Mouse (Mus musculus): Measurements from ENCODE around the gene Rbpms2. TPM values are rescaled to one million over a fixed set of nuclear protein-coding genes. Genes with fewer than 3 reads are reported as not detected.

Rbpms2 gene
- polyA plus RNA-seq, 1 experiment from 2014 or later = 7.9 TPM

DNA sequence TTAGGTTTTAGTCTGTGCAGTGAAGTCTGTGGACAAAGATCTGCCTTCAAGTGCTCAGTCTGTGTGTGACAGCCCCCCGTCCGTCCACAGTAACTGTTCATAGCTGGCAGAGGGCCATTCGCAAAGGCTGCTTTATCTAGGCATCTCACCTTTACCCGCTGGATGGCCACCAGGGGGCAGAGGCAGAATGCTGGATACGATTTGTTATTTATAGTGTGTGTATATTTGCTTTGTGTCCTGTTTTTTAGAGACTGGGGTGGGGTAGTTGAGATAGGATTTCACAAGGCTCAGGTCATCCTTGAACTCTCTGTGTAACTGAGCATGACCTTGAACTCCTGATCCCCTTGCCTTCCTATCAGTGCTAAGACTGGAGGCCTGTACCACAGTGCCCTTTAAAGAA is 36.6 kb downstream of the Rbpms2 start:
- Histone ChIP-seq H3K27ac (no peak overlapping the region), H3K9me3 (no peaks in the 10 kb centered on the region), H3K9ac (no peak overlapping the region), H3K4me3 (no peak overlapping the region), H3K36me3 (no peaks in the 10 kb centered on the region), H3K27me3 (no peaks in the 10 kb centered on the region), H3K4me1 (0 out of 2 replicates have a peak, but pooled peaks cover 2% of the 10 kb centered on the region), H3K4me2 (no peak overlapping the region)
- WGBS = 11% methylated on average over 5 of the region's 5 CpGs
- no peak for ATAC-seq (ENCODE audit: insufficient number of reproducible peaks, low FRiP score, low TSS enrichment, low read depth)

GRCm38 (mm10) chr9:65667701-65668100 is 38.3 kb downstream of the Rbpms2 start, which contains the start of gene Oaz2:
Gene Oaz2 (plus strand): TSS chr9:65668001.
- no peak for ATAC-seq (ENCODE audit: insufficient number of reproducible peaks, low FRiP score, low TSS enrichment, low read depth)
- H3K4me1 ChIP-seq = peaks cover 6% of the 10 kb centered on the region; the same call in 1 of the 2 replicates
- H3K9ac ChIP-seq = no peak within 1 kb of the TSS
- no peaks in the 10 kb centered on the region for H3K27me3 ChIP-seq
- no peaks in the 10 kb centered on the region for H3K36me3 ChIP-seq
- H3K4me2 ChIP-seq = no peak within 1 kb of the TSS
- 89% methylated on average over 8 of the region's 8 CpGs for WGBS
- H3K27ac ChIP-seq = no peak within 1 kb of the TSS
- H3K4me3 ChIP-seq = no peak within 1 kb of the TSS
- no peaks in the 10 kb centered on the region for H3K9me3 ChIP-seq

GRCm38 (mm10) chr9:65671431-65671931 is 42.0 kb downstream of the Rbpms2 start:
- H3K27me3 ChIP-seq = no peaks in the 10 kb centered on the region
- H3K4me1 ChIP-seq = peaks cover 14% of the 10 kb centered on the region
- H3K27ac ChIP-seq = no peak overlapping the region
- no peak overlapping the region for H3K4me3 ChIP-seq
- WGBS = 54% methylated on average over 9 of the region's 9 CpGs
- no peaks in the 10 kb centered on the region for H3K9me3 ChIP-seq
- no peak overlapping the region for H3K4me2 ChIP-seq
- no peaks in the 10 kb centered on the region for H3K36me3 ChIP-seq
- no peak for ATAC-seq (ENCODE audit: insufficient number of reproducible peaks, low FRiP score, low TSS enrichment, low read depth)
- no peak overlapping the region for H3K9ac ChIP-seq

DNA sequence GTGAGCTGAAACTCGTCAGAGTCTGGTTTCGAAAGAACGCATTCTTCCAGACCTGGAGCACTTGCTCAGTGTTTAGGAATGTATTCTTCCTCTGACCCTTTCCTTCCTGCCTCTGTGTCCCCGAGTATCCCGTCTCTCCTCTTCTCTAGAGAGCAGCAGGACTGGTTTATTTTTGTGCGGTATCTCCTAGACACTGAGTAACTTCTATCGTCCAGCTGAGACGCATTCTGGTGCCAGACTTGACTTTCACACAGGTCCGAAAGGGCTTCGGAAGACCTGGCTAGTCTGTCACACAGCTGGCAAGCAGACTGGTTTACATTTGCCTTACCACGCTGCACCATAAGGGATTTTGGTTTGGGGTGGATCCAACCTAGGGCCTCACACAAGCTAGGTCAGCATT is 43.5 kb downstream of the Rbpms2 start:
- peak overlapping the region; percentile 39 for H3K27ac ChIP-seq
- H3K9me3 ChIP-seq = no peaks in the 10 kb centered on the region
- no peak overlapping the region for H3K4me3 ChIP-seq
- 54% methylated on average over 11 of the region's 11 CpGs for WGBS
- ATAC-seq (ENCODE audit: insufficient number of reproducible peaks, low FRiP score, low TSS enrichment, low read depth) = no peak
- no peaks in the 10 kb centered on the region for H3K36me3 ChIP-seq
- no peaks in the 10 kb centered on the region for H3K27me3 ChIP-seq
- peaks cover 25% of the 10 kb centered on the region for H3K4me1 ChIP-seq
- no peak overlapping the region for H3K4me2 ChIP-seq
- H3K9ac ChIP-seq = no peak overlapping the region

GRCm38 (mm10) chr9:65675461-65676357 is 46.3 kb downstream of the Rbpms2 start:
- no peaks in the 10 kb centered on the region for H3K36me3 ChIP-seq
- WGBS = 57% methylated on average over 8 of the region's 8 CpGs
- H3K9me3 ChIP-seq = no peaks in the 10 kb centered on the region
- H3K4me1 ChIP-seq = peaks cover 52% of the 10 kb centered on the region
- no peaks in the 10 kb centered on the region for H3K27me3 ChIP-seq
- peak overlapping the region; percentile 70 for H3K4me3 ChIP-seq
- no peak for ATAC-seq (ENCODE audit: insufficient number of reproducible peaks, low FRiP score, low TSS enrichment, low read depth)
- peak overlapping the region; percentile 72 for H3K4me2 ChIP-seq
- no peak overlapping the region for H3K9ac ChIP-seq
- peak overlapping the region; percentile 38 for H3K27ac ChIP-seq

DNA sequence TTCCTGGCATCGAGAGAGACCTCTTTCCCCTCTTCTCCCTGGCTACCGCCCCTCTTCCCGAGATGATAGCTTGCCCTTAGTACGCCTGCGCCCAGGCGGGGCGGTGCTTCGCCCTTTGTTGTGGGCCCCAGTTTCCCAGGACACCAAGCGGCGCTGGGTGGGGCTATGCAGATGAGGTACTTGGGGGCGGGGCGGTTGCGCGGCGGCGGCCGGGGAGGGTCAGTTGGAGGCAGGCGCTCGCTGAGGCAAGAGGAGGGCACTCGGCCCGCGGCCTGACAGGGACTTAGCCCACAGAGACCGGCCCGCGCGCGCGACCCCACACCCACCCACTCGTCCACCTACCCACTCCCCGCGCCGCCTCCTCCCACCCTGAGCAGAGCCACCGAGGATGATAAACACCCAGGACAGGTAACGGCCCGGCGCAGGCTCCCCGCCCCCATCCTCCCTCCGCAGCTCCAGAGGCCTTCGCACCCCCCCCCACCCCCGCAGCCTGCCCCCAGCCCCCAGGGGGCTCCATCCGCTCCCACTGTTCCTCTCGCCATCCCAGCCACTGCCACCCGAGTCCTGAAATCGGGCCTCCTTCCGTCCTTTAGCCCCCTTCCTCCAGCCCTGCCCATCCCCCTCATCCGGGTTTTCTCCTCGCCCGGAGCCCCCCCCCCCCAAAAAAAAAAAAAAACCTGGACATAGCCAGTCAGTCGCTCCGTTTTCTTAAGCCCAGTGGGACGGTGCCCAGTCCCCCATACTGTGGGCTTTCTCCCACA is 47.1 kb downstream of the Rbpms2 start:
- Histone ChIP-seq H3K36me3 (no peaks in the 10 kb centered on the region), H3K4me1 (peaks cover 57% of the 10 kb centered on the region), H3K9ac (peak overlapping the region; percentile 83), H3K27ac (peak overlapping the region; percentile 78), H3K9me3 (no peaks in the 10 kb centered on the region), H3K27me3 (no peaks in the 10 kb centered on the region), H3K4me2 (peak overlapping the region; percentile 72), H3K4me3 (peak overlapping the region; percentile 70)
- peak; percentile 92 for ATAC-seq (ENCODE audit: insufficient number of reproducible peaks, low FRiP score, low TSS enrichment, low read depth)
- WGBS = 0% methylated on average over 42 of the region's 51 CpGs

DNA sequence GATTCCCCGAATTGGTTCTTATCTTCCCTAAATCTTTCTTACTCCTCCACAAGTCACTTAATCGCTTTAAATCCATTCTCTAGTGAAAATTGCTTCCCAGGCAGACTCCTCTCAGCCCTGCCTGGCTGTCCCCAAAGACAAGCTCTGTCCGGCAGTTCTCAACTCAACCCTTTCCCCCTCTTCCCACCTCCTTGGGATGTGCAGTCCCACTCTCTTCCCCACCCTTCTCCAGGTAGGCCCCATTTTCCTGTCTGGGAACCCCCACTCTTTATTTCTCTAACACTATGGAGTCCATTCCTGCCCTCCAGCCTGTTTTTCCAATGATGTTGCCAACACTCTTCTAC is 47.6 kb downstream of the Rbpms2 start:
- Histone ChIP-seq H3K36me3 (no peaks in the 10 kb centered on the region), H3K27me3 (no peaks in the 10 kb centered on the region), H3K4me1 (peaks cover 57% of the 10 kb centered on the region), H3K4me2 (peak overlapping the region; percentile 72), H3K9me3 (no peaks in the 10 kb centered on the region), H3K9ac (peak overlapping the region; percentile 83), H3K4me3 (peak overlapping the region; percentile 70), H3K27ac (peak overlapping the region; percentile 78)
- 3% methylated on average over 3 of the region's 3 CpGs for WGBS
- ATAC-seq (ENCODE audit: insufficient number of reproducible peaks, low FRiP score, low TSS enrichment, low read depth) = no peak

- WGBS = 3% methylated on average over 5 of the region's 5 CpGs
- Histone ChIP-seq H3K27ac (peak overlapping the region; percentile 88), H3K9ac (no peak overlapping the region), H3K4me3 (peak overlapping the region; percentile 70), H3K4me1 (peaks cover 58% of the 10 kb centered on the region), H3K36me3 (no peaks in the 10 kb centered on the region), H3K27me3 (no peaks in the 10 kb centered on the region), H3K4me2 (peak overlapping the region; percentile 72), H3K9me3 (no peaks in the 10 kb centered on the region)
- peak; percentile 37 for ATAC-seq (ENCODE audit: insufficient number of reproducible peaks, low FRiP score, low TSS enrichment, low read depth)
Measured at GRCm38 (mm10) chr9:65679181-65679761, 49.8 kb downstream of the Rbpms2 start.

DNA sequence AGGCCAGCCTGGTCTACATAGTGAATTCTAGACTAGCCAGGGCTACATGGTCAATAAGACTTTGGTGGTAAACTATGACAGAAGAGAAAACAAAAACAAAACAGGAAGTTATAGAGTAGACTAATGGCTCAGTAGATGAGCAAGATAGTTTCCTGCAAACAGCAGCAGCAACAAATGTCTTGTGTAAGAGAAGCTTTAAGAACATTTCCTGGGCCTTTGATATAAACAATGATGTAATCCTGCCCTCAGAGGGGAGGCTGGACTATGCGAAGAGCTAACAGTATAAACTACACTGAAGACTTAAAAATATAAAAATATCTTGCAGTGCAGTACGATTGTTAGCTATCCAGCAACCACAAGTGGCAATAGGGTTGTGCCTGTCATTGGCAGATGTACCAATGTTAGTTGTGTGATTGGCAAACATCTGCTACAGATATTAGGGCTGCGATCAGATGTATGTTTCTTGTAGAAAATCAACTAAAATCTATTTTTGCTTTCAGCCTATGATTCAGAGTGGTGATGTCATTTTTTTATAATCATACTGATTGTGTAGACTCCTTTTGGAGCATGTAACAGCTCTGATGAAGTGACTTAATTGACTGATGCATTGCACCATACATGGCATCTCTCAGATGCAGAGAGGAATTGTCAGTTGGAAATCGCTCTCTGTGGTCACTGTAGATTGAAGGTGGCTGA is 51.6 kb downstream of the Rbpms2 start:
- WGBS = 76% methylated on average over 4 of the region's 4 CpGs
- Histone ChIP-seq H3K4me2 (no peak overlapping the region), H3K27ac (no peak overlapping the region)

DNA sequence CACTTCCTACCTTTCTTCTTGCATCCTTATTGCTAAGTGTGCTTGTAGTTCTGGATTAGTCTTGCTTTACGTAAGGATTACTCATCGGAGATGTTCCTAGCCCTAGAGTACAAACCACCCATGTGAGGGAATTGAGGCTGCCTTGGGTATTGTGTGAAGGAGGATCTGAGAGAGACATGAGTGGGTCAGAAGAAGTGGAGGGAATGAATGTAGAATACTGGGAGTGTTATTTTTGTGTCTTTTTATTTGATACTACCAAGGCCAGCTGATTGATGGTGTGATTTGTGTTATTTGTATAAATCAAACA is 52.1 kb downstream of the Rbpms2 start:
- H3K27ac ChIP-seq = no peak overlapping the region
- H3K9me3 ChIP-seq = no peaks in the 10 kb centered on the region
- 83% methylated on average over 2 of the region's 2 CpGs for WGBS
- H3K4me1 ChIP-seq = peaks cover 50% of the 10 kb centered on the region
- ATAC-seq (ENCODE audit: insufficient number of reproducible peaks, low FRiP score, low TSS enrichment, low read depth) = no peak
- H3K9ac ChIP-seq = no peak overlapping the region
- H3K27me3 ChIP-seq = no peaks in the 10 kb centered on the region
- no peak overlapping the region for H3K4me2 ChIP-seq
- peaks cover 10% of the 10 kb centered on the region for H3K36me3 ChIP-seq
- no peak overlapping the region for H3K4me3 ChIP-seq

More for the DNA sequence above, 51.6 kb downstream of the Rbpms2 start:
- Histone ChIP-seq H3K4me1 (peaks cover 51% of the 10 kb centered on the region), H3K9me3 (no peaks in the 10 kb centered on the region), H3K9ac (no peak overlapping the region), H3K36me3 (peaks cover 5% of the 10 kb centered on the region; the same call in 1 of the 2 replicates), H3K4me3 (no peak overlapping the region), H3K27me3 (no peaks in the 10 kb centered on the region)
- ATAC-seq (ENCODE audit: insufficient number of reproducible peaks, low FRiP score, low TSS enrichment, low read depth) = no peak

DNA sequence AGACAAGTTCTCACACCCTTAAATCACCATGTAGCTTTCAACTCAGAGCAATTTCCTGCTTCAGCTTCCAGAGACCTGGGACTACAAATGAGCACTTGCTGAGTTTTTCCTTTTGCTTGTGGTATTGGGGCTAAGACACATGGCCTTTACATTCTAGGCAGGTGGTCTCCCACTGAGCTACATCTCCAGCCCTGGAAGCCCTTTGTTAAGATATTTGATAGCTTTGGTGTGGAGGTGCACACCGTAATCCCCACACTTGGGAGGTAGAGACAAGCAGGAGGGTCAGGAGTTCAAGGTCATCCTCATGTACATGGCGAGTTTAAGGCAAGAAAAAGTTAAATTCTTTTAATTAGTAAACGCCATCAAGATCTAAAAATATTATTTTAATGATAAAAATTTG is 52.7 kb downstream of the Rbpms2 start:
- Histone ChIP-seq H3K9ac (no peak overlapping the region), H3K9me3 (no peaks in the 10 kb centered on the region), H3K27ac (no peak overlapping the region), H3K36me3 (peaks cover 13% of the 10 kb centered on the region), H3K27me3 (no peaks in the 10 kb centered on the region), H3K4me1 (peaks cover 47% of the 10 kb centered on the region), H3K4me2 (no peak overlapping the region), H3K4me3 (no peak overlapping the region)
- 87% methylated on average over 3 of the region's 3 CpGs for WGBS
- ATAC-seq (ENCODE audit: insufficient number of reproducible peaks, low FRiP score, low TSS enrichment, low read depth) = no peak
